Mouse (Mus musculus) megakaryocyte, embryonic 14.5 days (primary cell): ENCODE data around the gene St6galnac3. TPM values are rescaled to one million over a fixed set of nuclear protein-coding genes. Genes with fewer than 3 reads are reported as not detected.

Experiments
- H3K27me3 ChIP-seq: replicated peaks from 2 replicates; pipeline ENCODE3; 2012; ENCODE audit warnings: inconsistent platforms
- H3K36me3 ChIP-seq: replicated peaks from 2 replicates; pipeline ENCODE3; 2012; ENCODE audit warnings: low read length, inconsistent platforms, mixed read lengths
- H3K4me1 ChIP-seq: 2 replicates; pipeline ENCODE4 v1.6.1; 2012; ENCODE audit warnings: inconsistent platforms
- H3K4me3 ChIP-seq: replicated peaks from 2 replicates; pipeline ENCODE3; 2012; ENCODE audit warnings: moderate library complexity, mild to moderate bottlenecking, inconsistent platforms
- H3K9me3 ChIP-seq: 2 replicates; pipeline ENCODE4 v1.6.1; 2012; ENCODE audit warnings: inconsistent platforms
- FLI1 ChIP-seq: IDR thresholded peaks from 2 replicates; pipeline ENCODE4 v1.6.1; 2012; ENCODE audit warnings: low read length, inconsistent platforms, mixed read lengths
- GATA1 ChIP-seq: IDR thresholded peaks from 3 replicates; pipeline ENCODE4 v1.6.1; 2012; ENCODE audit warnings: mixed read lengths, low read length, inconsistent platforms, borderline replicate concordance
- polyA plus RNA-seq: library from polyadenylated mRNA; stranded (reverse); fragments of >175 nt; gene quantifications from 2 replicates; pipeline ENCODE4 v1.2.3, GENCODE M21; 2012; ENCODE audit warnings: low replicate concordance; ENCODE audit not compliant: insufficient read depth

Gene St6galnac3
- polyA plus RNA-seq, 1 experiment = 0.04 TPM

GRCm38 (mm10) chr3:153416383-153416782, 308.6 kb downstream of the St6galnac3 start:
- TF ChIP-seq FLI1 (no peak), GATA1 (no peak)
- no peaks in the 10 kb centered on the region for H3K9me3 ChIP-seq
- peaks cover 11% of the 10 kb centered on the region for H3K4me1 ChIP-seq

GRCm38 (mm10) chr3:153414132-153414531, 310.8 kb downstream of the St6galnac3 start:
- H3K27me3 ChIP-seq = no peaks in the 10 kb centered on the region
- no peaks in the 10 kb centered on the region for H3K36me3 ChIP-seq
- H3K4me3 ChIP-seq = no peak overlapping the region
- H3K9me3 ChIP-seq = no peaks in the 10 kb centered on the region
- no peaks in the 10 kb centered on the region for H3K4me1 ChIP-seq
- no peak for TF ChIP-seq FLI1
- no peak for TF ChIP-seq GATA1

More at GRCm38 (mm10) chr3:153416383-153416782, 308.6 kb downstream of the St6galnac3 start:
- Histone ChIP-seq H3K4me3 (no peak overlapping the region), H3K27me3 (no peaks in the 10 kb centered on the region), H3K36me3 (no peaks in the 10 kb centered on the region)

GRCm38 (mm10) chr3:153409286-153409685, 315.7 kb downstream of the St6galnac3 start:
- no peaks in the 10 kb centered on the region for H3K9me3 ChIP-seq
- no peaks in the 10 kb centered on the region for H3K4me1 ChIP-seq
- no peak overlapping the region for H3K4me3 ChIP-seq
- TF ChIP-seq GATA1 = no peak
- no peak for TF ChIP-seq FLI1
- H3K27me3 ChIP-seq = no peaks in the 10 kb centered on the region
- no peaks in the 10 kb centered on the region for H3K36me3 ChIP-seq

DNA sequence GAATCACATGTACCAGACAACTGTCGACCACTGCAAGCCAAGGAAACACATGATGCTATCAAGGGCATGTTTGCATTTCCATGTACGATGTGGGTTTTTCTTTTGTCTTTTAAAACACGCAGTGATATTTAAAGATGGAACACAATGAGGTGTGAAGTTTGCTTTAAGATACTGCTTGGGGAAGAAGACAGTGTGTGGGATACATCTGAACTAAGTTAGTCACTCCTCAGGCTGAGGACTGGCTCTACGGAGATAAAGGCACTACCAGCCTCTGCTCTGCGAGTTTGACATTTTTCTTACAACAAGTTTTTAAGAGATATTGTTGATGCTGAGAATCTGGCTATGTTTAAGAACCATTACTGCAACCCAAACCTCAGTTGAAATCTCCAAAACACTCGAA, 316.6 kb downstream of the St6galnac3 start:
- Histone ChIP-seq H3K36me3 (no peaks in the 10 kb centered on the region), H3K4me1 (no peaks in the 10 kb centered on the region), H3K9me3 (no peaks in the 10 kb centered on the region), H3K27me3 (no peaks in the 10 kb centered on the region), H3K4me3 (no peak overlapping the region)
- TF ChIP-seq GATA1 (no peak), FLI1 (no peak)

- no peak for TF ChIP-seq GATA1
- TF ChIP-seq FLI1 = no peak
- Histone ChIP-seq H3K27me3 (no peaks in the 10 kb centered on the region), H3K9me3 (no peaks in the 10 kb centered on the region), H3K36me3 (no peaks in the 10 kb centered on the region), H3K4me3 (no peak overlapping the region), H3K4me1 (no peaks in the 10 kb centered on the region)
These were observed 317.3 kb downstream of the St6galnac3 start for GRCm38 (mm10) chr3:153407698-153408097.

DNA sequence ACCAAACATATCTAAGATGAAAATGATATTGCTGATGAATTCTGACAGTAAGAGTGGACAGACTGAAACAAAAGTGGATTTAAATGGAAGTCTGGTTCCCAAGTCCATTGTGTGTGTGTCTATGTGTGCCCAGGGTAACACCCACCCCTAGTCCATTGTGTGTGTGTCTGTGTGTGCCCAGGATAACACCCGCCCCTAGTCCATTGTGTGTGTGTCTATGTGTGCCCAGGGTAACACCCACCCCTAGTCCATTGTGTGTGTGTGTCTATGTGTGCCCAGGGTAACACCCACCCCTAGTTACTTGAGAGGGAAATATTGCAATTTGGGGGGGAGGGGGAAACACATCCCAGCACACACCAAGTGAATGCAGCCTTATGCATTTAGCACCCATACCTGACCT, 318.1 kb downstream of the St6galnac3 start:
- H3K27me3 ChIP-seq = no peaks in the 10 kb centered on the region
- H3K9me3 ChIP-seq = no peaks in the 10 kb centered on the region; the same call in 1 of the 2 replicates
- TF ChIP-seq GATA1 = no peak
- TF ChIP-seq FLI1 = no peak
- no peaks in the 10 kb centered on the region for H3K4me1 ChIP-seq
- no peak overlapping the region for H3K4me3 ChIP-seq
- no peaks in the 10 kb centered on the region for H3K36me3 ChIP-seq

GRCm38 (mm10) chr3:153406220-153406619, 318.8 kb downstream of the St6galnac3 start:
- Histone ChIP-seq H3K4me1 (no peaks in the 10 kb centered on the region), H3K4me3 (no peak overlapping the region), H3K27me3 (no peaks in the 10 kb centered on the region), H3K36me3 (no peaks in the 10 kb centered on the region), H3K9me3 (no peaks in the 10 kb centered on the region; the same call in 1 of the 2 replicates)
- TF ChIP-seq GATA1 = no peak
- TF ChIP-seq FLI1 = no peak

- Histone ChIP-seq H3K27me3 (no peaks in the 10 kb centered on the region), H3K4me3 (no peak overlapping the region), H3K9me3 (no peaks in the 10 kb centered on the region; the same call in 1 of the 2 replicates), H3K36me3 (no peaks in the 10 kb centered on the region), H3K4me1 (no peaks in the 10 kb centered on the region)
- no peak for TF ChIP-seq GATA1
- no peak for TF ChIP-seq FLI1
These were observed 319.3 kb downstream of the St6galnac3 start for GRCm38 (mm10) chr3:153405643-153406042.

- no peaks in the 10 kb centered on the region for H3K27me3 ChIP-seq
- no peak overlapping the region for H3K4me3 ChIP-seq
- TF ChIP-seq FLI1 = no peak
- no peak for TF ChIP-seq GATA1
- H3K36me3 ChIP-seq = no peaks in the 10 kb centered on the region
- peaks cover 14% of the 10 kb centered on the region for H3K9me3 ChIP-seq
- H3K4me1 ChIP-seq = no peaks in the 10 kb centered on the region
These were observed 324.7 kb downstream of the St6galnac3 start for GRCm38 (mm10) chr3:153400259-153400658.

DNA sequence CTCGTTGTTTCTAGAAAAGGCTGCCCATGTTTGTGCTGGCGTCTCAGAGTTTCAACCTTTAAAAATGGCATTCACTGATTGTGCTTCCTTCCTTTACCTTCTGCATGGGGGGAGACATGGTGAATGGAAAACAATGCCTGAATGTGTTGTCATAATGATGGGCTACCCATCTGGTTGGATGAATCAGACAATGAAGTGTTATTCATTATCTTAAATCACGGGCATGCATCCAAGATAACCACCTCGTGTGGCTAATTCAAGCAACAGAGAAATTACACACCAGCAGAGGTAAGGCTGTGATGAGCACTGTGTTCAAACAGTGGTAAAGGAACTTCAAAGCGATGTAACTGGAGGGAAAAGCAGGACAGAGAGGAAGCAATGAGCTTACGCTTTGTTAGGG, 325.4 kb downstream of the St6galnac3 start:
- TF ChIP-seq FLI1 = no peak
- TF ChIP-seq GATA1 = no peak
- no peak overlapping the region for H3K4me3 ChIP-seq
- peaks cover 15% of the 10 kb centered on the region for H3K9me3 ChIP-seq
- no peaks in the 10 kb centered on the region for H3K36me3 ChIP-seq
- H3K4me1 ChIP-seq = no peaks in the 10 kb centered on the region
- H3K27me3 ChIP-seq = no peaks in the 10 kb centered on the region

- Histone ChIP-seq H3K9me3 (peaks cover 28% of the 10 kb centered on the region), H3K4me1 (no peaks in the 10 kb centered on the region), H3K4me3 (no peak overlapping the region), H3K27me3 (no peaks in the 10 kb centered on the region), H3K36me3 (no peaks in the 10 kb centered on the region)
- no peak for TF ChIP-seq GATA1
- no peak for TF ChIP-seq FLI1
These were observed 327.2 kb downstream of the St6galnac3 start for GRCm38 (mm10) chr3:153397726-153398125.
